Mouse (Mus musculus): Measurements from ENCODE around the gene Ccdc88b. TPM values are rescaled to one million over a fixed set of nuclear protein-coding genes. Genes with fewer than 3 reads are reported as not detected.

Ccdc88b gene
- polyA plus RNA-seq, 1 experiment, result 0.27 TPM

DNA sequence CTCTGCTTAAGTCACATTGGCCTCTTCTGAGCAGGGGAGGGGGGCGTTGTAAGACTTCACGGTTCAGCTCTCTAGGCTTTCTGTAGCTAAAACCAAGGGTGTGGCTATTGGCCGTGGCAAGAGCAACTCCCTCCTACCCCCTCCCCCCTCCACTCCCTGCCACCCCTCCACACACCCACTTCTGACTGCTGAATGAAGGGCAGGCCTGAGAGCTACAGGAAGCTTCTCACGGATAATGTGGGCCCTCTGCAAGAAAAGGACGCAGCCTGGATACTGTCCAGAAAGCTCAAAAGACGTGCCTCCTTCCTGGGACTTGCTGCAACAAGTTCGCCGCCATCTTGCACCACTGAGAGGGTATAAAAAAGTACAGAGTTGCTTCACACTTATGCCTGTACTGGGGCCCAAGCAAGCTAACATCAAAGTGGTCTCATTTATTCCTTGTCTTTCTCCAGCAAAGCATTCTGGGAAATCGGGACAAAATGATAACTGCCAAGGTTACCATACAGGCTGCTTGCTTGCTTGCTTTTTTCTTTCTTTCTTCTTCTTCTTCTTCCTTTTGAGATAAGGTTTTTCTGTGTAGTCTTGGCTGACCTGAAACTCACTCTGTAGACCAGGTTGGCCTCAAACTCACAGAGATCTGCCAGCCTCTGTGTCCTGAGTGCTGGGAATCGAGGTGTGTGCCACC, 38.7 kb downstream of the Ccdc88b start:
- Histone ChIP-seq H3K27me3 (ENCODE audit: control insufficient read depth, insufficient read depth, insufficient read length) (no peaks in the 10 kb centered on the region), H3K36me3 (ENCODE audit: control insufficient read depth, insufficient read depth) (no peaks in the 10 kb centered on the region), H3K4me3 (ENCODE audit: insufficient read depth, poor library complexity, severe bottlenecking) (no peak overlapping the region), H3ac (ENCODE audit: control insufficient read depth, insufficient read length, low read depth) (no peak overlapping the region), H3K79me3 (ENCODE audit: low read depth) (no peaks in the 10 kb centered on the region), H3K79me2 (ENCODE audit: control insufficient read depth, insufficient read depth) (no peaks in the 10 kb centered on the region)
- TF ChIP-seq CTCF (IDR thresholded peaks at IDR 0.05; ENCODE audit: control insufficient read depth, insufficient read depth, insufficient read length), result no peak
- no peak for TF ChIP-seq MYOD1 (IDR thresholded peaks at IDR 0.05; ENCODE audit: control insufficient read depth, insufficient read length, low read depth)

DNA sequence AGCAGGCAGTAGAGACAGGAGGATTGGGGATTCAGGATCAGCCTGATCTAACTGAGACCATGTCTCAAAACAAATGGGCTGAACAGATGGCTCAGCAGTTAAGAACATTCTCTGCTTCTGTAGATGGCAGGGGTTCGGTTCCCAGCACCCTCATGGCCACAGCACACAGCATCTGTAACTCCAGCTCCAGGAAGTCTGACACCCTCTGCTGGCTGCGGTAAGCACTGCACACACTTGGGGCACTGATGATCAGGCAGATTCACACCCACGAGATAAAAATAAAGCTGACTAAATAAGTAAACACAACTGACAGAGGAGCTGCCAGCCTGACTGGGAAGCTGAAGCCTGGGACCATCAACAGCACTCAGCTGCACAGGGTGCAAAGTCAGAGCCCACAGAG, 43.1 kb downstream of the Ccdc88b start:
- H3K4me3 ChIP-seq (ENCODE audit: insufficient read depth, poor library complexity, severe bottlenecking), result no peak overlapping the region
- no peaks in the 10 kb centered on the region for H3K79me2 ChIP-seq (ENCODE audit: control insufficient read depth, insufficient read depth)
- no peak overlapping the region for H3ac ChIP-seq (ENCODE audit: control insufficient read depth, insufficient read length, low read depth)
- TF ChIP-seq FOSL1 (IDR thresholded peaks at IDR 0.05; ENCODE audit: insufficient read depth, low read length, poor library complexity, severe bottlenecking) (no peak), USF1 (IDR thresholded peaks at IDR 0.05; ENCODE audit: low read depth) (no peak), MYOD1 (IDR thresholded peaks at IDR 0.05; ENCODE audit: control insufficient read depth, insufficient read length, low read depth) (no peak), CTCF (IDR thresholded peaks at IDR 0.05; ENCODE audit: control insufficient read depth, insufficient read depth, insufficient read length) (no peak), MAX (IDR thresholded peaks at IDR 0.05) (no peak), MYOG (IDR thresholded peaks at IDR 0.05; ENCODE audit: control insufficient read depth, extremely low read depth, insufficient read length) (no peak), CEBPB (IDR thresholded peaks at IDR 0.05; ENCODE audit: low read depth) (no peak)
- H3K36me3 ChIP-seq (ENCODE audit: control insufficient read depth, insufficient read depth), result no peaks in the 10 kb centered on the region
- no peaks in the 10 kb centered on the region for H3K79me3 ChIP-seq (ENCODE audit: low read depth)
- peaks cover 5% of the 10 kb centered on the region for H3K27me3 ChIP-seq (ENCODE audit: control insufficient read depth, insufficient read depth, insufficient read length)

DNA sequence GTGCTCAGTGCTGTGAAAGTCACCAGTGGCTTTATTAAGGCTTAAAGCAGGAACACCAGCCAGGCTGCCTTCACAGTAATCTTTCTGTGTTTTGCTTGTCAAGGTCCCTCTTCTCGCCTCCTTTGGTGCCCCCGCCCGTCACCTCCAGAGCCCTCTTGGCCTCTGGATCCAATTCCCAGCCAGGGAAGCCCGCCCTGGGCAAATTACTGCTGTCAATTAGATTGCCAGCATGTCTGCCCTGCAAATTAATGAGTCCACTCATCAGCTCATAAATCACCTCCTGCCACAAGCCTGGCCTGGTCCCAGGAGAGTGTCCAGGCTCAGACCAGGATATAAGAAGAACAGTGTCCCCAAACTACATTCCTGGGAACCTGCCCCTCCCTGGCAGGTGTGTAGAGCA, 43.6 kb downstream of the Ccdc88b start:
- Histone ChIP-seq H3K27me3 (ENCODE audit: control insufficient read depth, insufficient read depth, insufficient read length) (peaks cover 5% of the 10 kb centered on the region), H3ac (ENCODE audit: control insufficient read depth, insufficient read length, low read depth) (no peak overlapping the region), H3K36me3 (ENCODE audit: control insufficient read depth, insufficient read depth) (no peaks in the 10 kb centered on the region), H3K79me2 (ENCODE audit: control insufficient read depth, insufficient read depth) (no peaks in the 10 kb centered on the region), H3K79me3 (ENCODE audit: low read depth) (no peaks in the 10 kb centered on the region), H3K4me3 (ENCODE audit: insufficient read depth, poor library complexity, severe bottlenecking) (no peak overlapping the region)
- TF ChIP-seq CEBPB (IDR thresholded peaks at IDR 0.05; ENCODE audit: low read depth) (no peak), MYOG (IDR thresholded peaks at IDR 0.05; ENCODE audit: control insufficient read depth, extremely low read depth, insufficient read length) (no peak), USF1 (IDR thresholded peaks at IDR 0.05; ENCODE audit: low read depth) (no peak), MAX (IDR thresholded peaks at IDR 0.05) (no peak), MYOD1 (IDR thresholded peaks at IDR 0.05; ENCODE audit: control insufficient read depth, insufficient read length, low read depth) (no peak), CTCF (IDR thresholded peaks at IDR 0.05; ENCODE audit: control insufficient read depth, insufficient read depth, insufficient read length) (no peak), FOSL1 (IDR thresholded peaks at IDR 0.05; ENCODE audit: insufficient read depth, low read length, poor library complexity, severe bottlenecking) (no peak)

Small RNA genes within 50 kb of the gene (microRNA-seq; reads per million reads assigned to microRNA genes)
- not detected for gene Mir5046 (ENCODE audit: borderline microRNAs expressed)

Other genes starting within 250 kb of the Ccdc88b start
- gene Rps6ka4, start 17.6 kb downstream of the Ccdc88b start, polyA plus RNA-seq (2012; fragmentation: generic; extraction: Trizol), result 103 TPM
- gene Trmt112, start 51.5 kb upstream of the Ccdc88b start, polyA plus RNA-seq (2012; fragmentation: generic; extraction: Trizol), result 264 TPM
- gene Prdx5, start 51.9 kb upstream of the Ccdc88b start, polyA plus RNA-seq (2012; fragmentation: generic; extraction: Trizol), result 270 TPM
- gene Esrra, start 63.6 kb upstream of the Ccdc88b start, polyA plus RNA-seq (2012; fragmentation: generic; extraction: Trizol), result 43.2 TPM
- 0.16 TPM for gene Catsperz, start 67.2 kb upstream of the Ccdc88b start, polyA plus RNA-seq (2012; fragmentation: generic; extraction: Trizol)
- 0.26 TPM for gene Kcnk4, start 76.3 kb upstream of the Ccdc88b start, polyA plus RNA-seq (2012; fragmentation: generic; extraction: Trizol)
- gene Bad, start 83.7 kb upstream of the Ccdc88b start, polyA plus RNA-seq (2012; fragmentation: generic; extraction: Trizol), result 84.0 TPM
- gene Gpr137, start 84.3 kb upstream of the Ccdc88b start, polyA plus RNA-seq (2012; fragmentation: generic; extraction: Trizol), result 31.2 TPM
- 1,811 TPM for gene Ppp1r14b, start 116.8 kb upstream of the Ccdc88b start, polyA plus RNA-seq (2012; fragmentation: generic; extraction: Trizol)
- 51.7 TPM for gene Plcb3, start 118.3 kb upstream of the Ccdc88b start, polyA plus RNA-seq (2012; fragmentation: generic; extraction: Trizol)
- 148 TPM for gene Fkbp2, start 122.3 kb upstream of the Ccdc88b start, polyA plus RNA-seq (2012; fragmentation: generic; extraction: Trizol)
- 37.7 TPM for gene Vegfb, start 129.4 kb upstream of the Ccdc88b start, polyA plus RNA-seq (2012; fragmentation: generic; extraction: Trizol)
- 12.2 TPM for gene Dnajc4, start 134.4 kb upstream of the Ccdc88b start, polyA plus RNA-seq (2012; fragmentation: generic; extraction: Trizol)
- gene Nudt22, start 137.9 kb upstream of the Ccdc88b start, polyA plus RNA-seq (2012; fragmentation: generic; extraction: Trizol), result 18.2 TPM
- gene Trpt1, start 137.9 kb upstream of the Ccdc88b start, polyA plus RNA-seq (2012; fragmentation: generic; extraction: Trizol), result 4.7 TPM
- gene Fermt3, start 161.3 kb upstream of the Ccdc88b start, polyA plus RNA-seq (2012; fragmentation: generic; extraction: Trizol), result 0.37 TPM
- 309 TPM for gene Stip1, start 181.8 kb upstream of the Ccdc88b start, polyA plus RNA-seq (2012; fragmentation: generic; extraction: Trizol)
- gene Macrod1, start 198.6 kb upstream of the Ccdc88b start, polyA plus RNA-seq (2012; fragmentation: generic; extraction: Trizol), result 8.3 TPM
- gene Flrt1, start 247.5 kb upstream of the Ccdc88b start, polyA plus RNA-seq (2012; fragmentation: generic; extraction: Trizol), result 0.08 TPM